Mouse (Mus musculus): ENCODE measurements around the gene Crcp. TPM values are rescaled to one million over a fixed set of nuclear protein-coding genes. Genes with fewer than 3 reads are reported as not detected.
A peak's percentile ranks its signal among the peaks of the same experiment; 100 is the strongest.

Gene Crcp
- total RNA-seq, 2 experiments from 2014 or later, result 33.9 to 36.6 TPM

- intact Hi-C loops (cut with DNase I), result no loop called here
- DNase-seq (ENCODE audit: low spot score in 2 of 2), result no peak
These were observed 55.2 kb downstream of the Crcp start for GRCm38 (mm10) chr5:130084271-130084670.

- DNase-seq (ENCODE audit: low spot score in 2 of 2), result no peak
- intact Hi-C loops (cut with DNase I), result no loop called here
These were observed 58.9 kb downstream of the Crcp start for GRCm38 (mm10) chr5:130088008-130088407.

DNA sequence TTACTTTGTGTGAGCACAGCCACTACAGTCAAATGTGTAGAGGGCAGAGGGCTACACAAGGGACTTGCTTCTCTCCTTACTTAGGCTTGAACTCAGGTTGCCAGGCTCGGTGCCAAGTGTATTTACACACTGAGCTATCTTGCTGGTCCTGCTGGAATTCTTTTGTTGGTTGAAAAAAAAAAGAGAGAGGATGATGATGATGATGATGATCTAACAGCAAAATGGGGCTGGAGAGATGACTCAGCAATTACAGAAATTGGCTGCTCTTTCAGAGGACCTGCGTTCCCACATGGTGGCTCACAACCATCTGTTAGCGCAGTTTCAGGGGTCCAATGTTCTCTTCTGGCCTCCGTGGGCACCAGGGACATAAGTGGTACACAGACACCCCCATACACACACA is 59.5 kb downstream of the Crcp start:
- intact Hi-C loops (cut with DNase I), result no loop called here
- DNase-seq (ENCODE audit: low spot score in 2 of 2), result no peak

GRCm38 (mm10) chr5:130089177-130089576 is 60.1 kb downstream of the Crcp start:
- intact Hi-C loops (cut with DNase I), result no loop called here

GRCm38 (mm10) chr5:130089626-130090393 is 60.7 kb downstream of the Crcp start:
- DNase-seq (ENCODE audit: low spot score in 2 of 2), result peak; percentile 41 to 47
- intact Hi-C loops (cut with DNase I), result no loop called here

More at GRCm38 (mm10) chr5:130089177-130089576, 60.1 kb downstream of the Crcp start:
- no peak for DNase-seq (ENCODE audit: low spot score in 2 of 2)

DNA sequence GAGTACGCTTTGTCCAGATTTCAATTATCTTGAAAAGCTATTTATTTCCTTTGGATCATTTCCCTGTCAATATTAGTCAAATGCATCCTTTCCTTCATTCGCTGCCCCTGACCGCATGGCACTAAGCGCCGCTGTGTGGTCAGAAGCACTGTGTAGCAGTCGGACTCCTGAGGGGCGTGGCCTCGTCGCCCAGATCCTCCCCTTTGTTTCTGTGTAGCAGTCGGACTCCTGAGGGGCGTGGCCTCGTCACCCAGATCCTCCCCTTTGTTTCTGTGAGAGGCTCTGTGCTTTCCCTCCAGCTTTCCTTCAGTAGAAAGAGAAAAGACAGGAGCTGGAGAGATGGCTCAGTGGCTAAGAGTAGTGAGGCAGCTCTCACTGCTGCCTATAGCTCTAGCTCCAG is 67.7 kb downstream of the Crcp start:
- intact Hi-C loops (cut with DNase I), result no loop called here
- no peak for DNase-seq (ENCODE audit: low spot score in 2 of 2)

GRCm38 (mm10) chr5:130097837-130098236 is 68.7 kb downstream of the Crcp start:
- intact Hi-C loops (cut with DNase I), result no loop called here
- no peak for DNase-seq (ENCODE audit: low spot score in 2 of 2)

DNA sequence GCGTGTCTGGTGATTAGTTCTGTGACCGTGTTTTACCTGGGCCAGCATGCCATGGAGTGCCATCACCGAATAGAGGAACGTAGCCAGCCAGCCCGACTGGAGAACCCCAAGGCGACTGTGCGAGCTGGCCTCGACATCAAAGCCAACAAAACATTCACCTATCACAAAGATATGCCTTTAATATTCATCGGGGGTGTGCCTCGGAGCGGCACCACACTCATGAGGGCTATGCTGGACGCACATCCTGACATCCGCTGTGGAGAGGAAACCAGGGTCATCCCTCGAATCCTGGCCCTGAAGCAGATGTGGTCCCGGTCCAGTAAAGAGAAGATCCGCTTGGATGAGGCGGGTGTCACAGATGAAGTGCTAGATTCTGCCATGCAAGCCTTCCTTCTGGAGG is 72.6 kb downstream of the Crcp start:
- no peak for DNase-seq (ENCODE audit: low spot score in 2 of 2)
- intact Hi-C loops (cut with DNase I), result no loop called here

DNA sequence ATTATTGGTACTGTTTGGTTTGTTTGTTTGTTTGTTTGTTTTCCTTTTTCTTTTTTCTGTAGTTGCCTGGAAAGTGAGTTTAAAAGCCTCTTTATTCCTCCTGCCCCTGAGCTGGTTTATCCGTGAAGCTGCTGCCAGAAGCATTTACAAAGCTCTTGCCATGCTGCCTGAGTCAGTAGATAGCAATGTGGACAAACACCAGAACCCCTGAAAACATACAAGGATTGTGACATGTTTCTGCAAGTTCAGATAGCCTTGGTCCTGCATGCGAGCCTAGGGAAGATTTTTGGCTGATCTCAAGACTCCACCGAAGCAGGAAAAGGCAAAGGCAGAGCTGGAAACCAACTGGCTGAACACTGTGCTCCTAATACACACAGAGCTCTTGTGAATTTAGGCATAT is 80.3 kb downstream of the Crcp start:
- intact Hi-C loops (cut with DNase I), result no loop called here
- no peak for DNase-seq (ENCODE audit: low spot score in 2 of 2)

Other genes with a start within 250 kb of the Crcp start
- gene Psph, start 241.8 kb upstream of the Crcp start, total RNA-seq (2021), result 10 to 100 TPM; 21.6 to 23.2 TPM
- 10 to 100 TPM; 17.3 to 22.5 TPM for gene Sumf2, start 182.3 kb upstream of the Crcp start, total RNA-seq (2021)
- gene Chchd2, start 141.8 kb upstream of the Crcp start, total RNA-seq (2021), result 100 to 1,000 TPM; 406 to 444 TPM
- 1 to 10 TPM; 5.1 to 5.6 TPM for gene Zbed5, start 133.6 kb upstream of the Crcp start, total RNA-seq (2021)
- 10 to 100 TPM; 13.8 to 16.3 TPM for gene Phkg1, start 130.7 kb upstream of the Crcp start, total RNA-seq (2021)
- 1 to 10 TPM; 1.1 to 3.8 TPM for gene Nupr1l, start 120.8 kb upstream of the Crcp start, total RNA-seq (2021)
- 10 to 100 TPM; 45.5 to 45.8 TPM for gene Vkorc1l1, start 87.3 kb upstream of the Crcp start, total RNA-seq (2021)
- 10 to 100 TPM; 10.5 to 11.8 TPM for gene Gusb, start 26.2 kb upstream of the Crcp start, total RNA-seq (2021)
- gene Asl, start within 50 bp of the Crcp start, total RNA-seq (2021), result 10 to 100 TPM; 17.7 to 19.9 TPM
- 10 to 100 TPM; 33.2 to 35.3 TPM for gene Tpst1, start 44.0 kb downstream of the Crcp start, total RNA-seq (2021)
- 10 to 100 TPM in 1 of 2 experiments, 1 to 10 TPM in 1; 9.4 to 13.1 TPM for gene Kctd7, start 115.6 kb downstream of the Crcp start, total RNA-seq (2021)
- gene Rabgef1, start 142.5 kb downstream of the Crcp start, total RNA-seq (2021), result 10 to 100 TPM; 58.6 to 59.7 TPM
- gene Tmem248, start 187.8 kb downstream of the Crcp start, total RNA-seq (2021), result 10 to 100 TPM; 42.9 to 43.3 TPM
- 10 to 100 TPM; 75.4 to 81.3 TPM for gene Sbds, start 226.2 kb downstream of the Crcp start, total RNA-seq (2021)
- 10 to 100 TPM; 15.3 to 16.2 TPM for gene Tyw1, start 226.3 kb downstream of the Crcp start, total RNA-seq (2021)